Mouse (Mus musculus): Measurements from ENCODE around the gene Anapc15.

- TF ChIP-seq GATA1 (IDR thresholded peaks at IDR 0.05; ENCODE audit: borderline replicate concordance, low read length) (no peak), FLI1 (IDR thresholded peaks at IDR 0.05; ENCODE audit: low read length) (no peak)
These were observed 5.2 kb upstream of the Anapc15 start for GRCm38 (mm10) chr7:101858362-101858761.
